Mouse (Mus musculus) gastrocnemius, adult 8-10 months (tissue): ENCODE measurements around the gene Hoxc10. TPM values are rescaled to one million over a fixed set of nuclear protein-coding genes. Genes with fewer than 3 reads are reported as not detected.

Experiments used
- DNase-seq, 2 experiments: peaks; one replicate each; pipeline ENCODE4 v3.0.0; 2022; ENCODE audit warnings: low spot score in 2 of 2
- total RNA-seq, 4 experiments: library from RNA; stranded (reverse); gene quantifications; 2 replicates each; pipeline ENCODE4 v1.2.4; 2022

Gene Hoxc10
- total RNA-seq, 4 experiments from 2014 or later, result 77.4 to 106 (median 88.9) TPM

GRCm38 (mm10) chr15:102943468-102943813, 23.2 kb upstream of the Hoxc10 start:
- DNase-seq, result no peak

GRCm38 (mm10) chr15:102945185-102946077, 21.2 kb upstream of the Hoxc10 start:
- DNase-seq, result peak in 1 of 2 experiments; percentile 2

- DNase-seq, result peak in 1 of 2 experiments; percentile 2
Observed at GRCm38 (mm10) chr15:102947276-102947675, 19.3 kb upstream of the Hoxc10 start.

GRCm38 (mm10) chr15:102948842-102949241, 17.8 kb upstream of the Hoxc10 start:
- no peak for DNase-seq

GRCm38 (mm10) chr15:102949696-102950095, 16.9 kb upstream of the Hoxc10 start:
- peak in 1 of 2 experiments; percentile 2 for DNase-seq

- peak in 1 of 2 experiments; percentile 2 for DNase-seq
Observed at GRCm38 (mm10) chr15:102950877-102951276, 15.7 kb upstream of the Hoxc10 start.

GRCm38 (mm10) chr15:102953561-102953960, 13.0 kb upstream of the Hoxc10 start:
- DNase-seq, result no peak

GRCm38 (mm10) chr15:102954192-102955006, 12.2 kb upstream of the Hoxc10 start, which contains the start of gene Hoxc11:
Hoxc11 (plus strand) TSS chr15:102954427.
- DNase-seq, result peak in 1 of 2 experiments; percentile 46

GRCm38 (mm10) chr15:102955007-102955382, 11.6 kb upstream of the Hoxc10 start:
- no peak for DNase-seq

GRCm38 (mm10) chr15:102955833-102956640, 10.6 kb upstream of the Hoxc10 start:
- DNase-seq, result no peak

GRCm38 (mm10) chr15:102956906-102957305, 9.7 kb upstream of the Hoxc10 start:
- DNase-seq, result no peak

GRCm38 (mm10) chr15:102959663-102960191, 6.9 kb upstream of the Hoxc10 start:
- no peak for DNase-seq

- no peak for DNase-seq
Observed at GRCm38 (mm10) chr15:102961728-102962127, 4.9 kb upstream of the Hoxc10 start.

GRCm38 (mm10) chr15:102962492-102962891, 4.1 kb upstream of the Hoxc10 start:
- DNase-seq, result no peak

- no peak for DNase-seq
Observed at GRCm38 (mm10) chr15:102963259-102963658, 3.3 kb upstream of the Hoxc10 start.

- peak in 1 of 2 experiments; percentile 69 for DNase-seq
Observed at GRCm38 (mm10) chr15:102963671-102964640, 2.6 kb upstream of the Hoxc10 start.

- DNase-seq, result no peak
Observed at GRCm38 (mm10) chr15:102965003-102965891, 1.3 kb upstream of the Hoxc10 start.

- peak; percentile 93 to 96 for DNase-seq
Observed at GRCm38 (mm10) chr15:102965892-102966775, 462 bp upstream of the Hoxc10 start.
